Mouse (Mus musculus) ES-E14 (cell line): ENCODE results near the gene Bicdl1.

Experiments used
- CHD2 ChIP-seq: IDR thresholded peaks from 2 replicates; pipeline ENCODE4 v1.6.1; 2014; ENCODE audit warnings: mild to moderate bottlenecking, low read depth, low read length, inconsistent platforms
- HCFC1 ChIP-seq: IDR thresholded peaks from 2 replicates; pipeline ENCODE4 v1.6.1; 2012; ENCODE audit warnings: low read length, inconsistent platforms, borderline replicate concordance; ENCODE audit not compliant: insufficient read depth
- MAFK ChIP-seq: IDR thresholded peaks from 2 replicates; pipeline ENCODE4 v1.6.1; 2014; ENCODE audit warnings: mild to moderate bottlenecking, low read depth, low read length, inconsistent platforms; ENCODE audit not compliant: insufficient read depth
- ZC3H11A ChIP-seq: IDR thresholded peaks from 2 replicates; pipeline ENCODE4 v1.6.1; 2012; ENCODE audit warnings: low read depth, mild to moderate bottlenecking, inconsistent platforms, low read length, borderline replicate concordance
- ZNF384 ChIP-seq: IDR thresholded peaks from 2 replicates; pipeline ENCODE4 v1.6.1; 2012; ENCODE audit warnings: low read depth, low read length, inconsistent platforms

GRCm38 (mm10) chr5:115696811-115697210 lies 34.6 kb downstream of the Bicdl1 start:
- no peak for TF ChIP-seq MAFK
- TF ChIP-seq ZC3H11A: no peak
- no peak for TF ChIP-seq CHD2
- TF ChIP-seq ZNF384: no peak
- no peak for TF ChIP-seq HCFC1
